Mouse (Mus musculus) forebrain, postnatal 0 days (tissue): Measurements from ENCODE around the gene Ptges2. TPM values are rescaled to one million over a fixed set of nuclear protein-coding genes. Genes with fewer than 3 reads are reported as not detected.

Experiments
- ATAC-seq: fragments of 200-750 bp; cut with Nextera tagmentation; 2 replicates; pipeline ENCODE4 v1.8.0; 2017; ENCODE audit warnings: mild to moderate bottlenecking, moderate library complexity
- DNase-seq: peaks from one replicate; pipeline ENCODE4 v3.0.0-alpha.2; 2015
- H3K27ac ChIP-seq: fragments of 300-500 bp; sonication (generic); 2 replicates; pipeline ENCODE4 v1.5.1; 2014; ENCODE audit warnings: low read depth, mild to moderate bottlenecking, antibody characterized with exemption, low read length, moderate library complexity, mixed read lengths
- H3K27me3 ChIP-seq: fragments of 300-500 bp; sonication (generic); 2 replicates; pipeline ENCODE4 v1.6.1; 2014; ENCODE audit warnings: mild to moderate bottlenecking, low read length, mixed read lengths; ENCODE audit not compliant: insufficient read depth
- H3K36me3 ChIP-seq: fragments of 300-500 bp; sonication (generic); 2 replicates; pipeline ENCODE4 v1.6.1; 2014; ENCODE audit warnings: mild to moderate bottlenecking, moderate library complexity; ENCODE audit not compliant: insufficient read depth
- H3K4me1 ChIP-seq: fragments of 300-500 bp; sonication (generic); 2 replicates; pipeline ENCODE4 v1.6.1; 2014; ENCODE audit warnings: antibody characterized with exemption; ENCODE audit not compliant: insufficient read depth
- H3K4me2 ChIP-seq: fragments of 300-500 bp; sonication (generic); 2 replicates; pipeline ENCODE4 v1.6.1; 2014; ENCODE audit warnings: low read depth, mild to moderate bottlenecking, moderate library complexity
- H3K4me3 ChIP-seq: fragments of 300-500 bp; sonication (generic); 2 replicates; pipeline ENCODE4 v1.5.1; 2014; ENCODE audit warnings: low read depth, low read length, mixed read lengths
- H3K9ac ChIP-seq: fragments of 300-500 bp; sonication (generic); 2 replicates; pipeline ENCODE4 v1.6.1; 2014; ENCODE audit warnings: mild to moderate bottlenecking
- H3K9me3 ChIP-seq: fragments of 300-500 bp; sonication (generic); 2 replicates; pipeline ENCODE4 v1.6.1; 2016; ENCODE audit warnings: low read length
- CTCF ChIP-seq: sonication (generic); IDR thresholded peaks from 2 replicates; pipeline ENCODE4 v1.5.1; 2016; ENCODE audit warnings: antibody characterized with exemption, control low read depth, low read depth
- WGBS: fragments of 180-500 bp; shearing (Covaris S2); extraction: QIAGEN DNeasy Blood & Tissue Kit; methylation state at CpG from one replicate; pipeline ENCODE4 v1.1.7; 2014; 5-methylcytosine and 5-hydroxymethylcytosine counted together
- polyA plus RNA-seq: library from polyadenylated mRNA; unstranded; fragments of >200 nt; fragmentation: Nextera tagmentation; extraction: Ambion mirVana; gene quantifications from 2 replicates; pipeline ENCODE4 v1.2.1, GENCODE M21; 2015
- total RNA-seq: library from RNA; depleted of rRNA; stranded (reverse); fragments of >200 nt; gene quantifications from 2 replicates; pipeline ENCODE4 v1.2.3, GENCODE M21; 2014; rRNA removed

The Ptges2 gene
- total and polyA plus RNA-seq, 2 experiments from 2014 or later, result 32.1 to 54.9 TPM

DNA sequence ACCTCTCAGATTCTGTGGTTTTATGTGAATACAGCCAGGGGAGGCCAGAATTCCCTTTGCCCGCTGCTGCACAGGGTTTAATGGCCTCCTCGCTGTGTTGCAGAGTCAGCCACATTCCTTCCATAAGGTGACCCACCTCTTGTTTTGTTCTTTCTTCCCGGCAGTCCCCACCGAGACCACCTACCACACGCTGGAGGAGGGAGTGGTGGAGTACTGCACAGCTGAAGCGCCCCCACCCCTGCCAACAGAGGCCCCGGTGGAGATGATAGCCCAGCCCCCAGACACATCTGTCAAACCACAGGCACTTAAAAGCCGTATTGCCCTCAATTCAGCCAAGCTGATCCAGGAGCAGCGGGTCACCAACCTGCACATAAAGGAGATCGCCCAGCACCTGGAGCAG lies 58.9 kb downstream of the Ptges2 start:
- no peak for ATAC-seq
- 0 out of 2 replicates have a peak, but pooled peaks cover 2% of the 10 kb centered on the region for H3K36me3 ChIP-seq
- TF ChIP-seq CTCF, result no peak
- no peaks in the 10 kb centered on the region for H3K27me3 ChIP-seq
- 89% methylated on average over 10 of the region's 10 CpGs for WGBS
- H3K27ac ChIP-seq, result no peak overlapping the region
- no peak overlapping the region for H3K4me3 ChIP-seq
- H3K4me1 ChIP-seq, result peaks cover 12% of the 10 kb centered on the region
- DNase-seq, result no peak
- H3K9me3 ChIP-seq, result no peaks in the 10 kb centered on the region
- H3K4me2 ChIP-seq, result no peak overlapping the region
- H3K9ac ChIP-seq, result no peak overlapping the region

- DNase-seq (no peak), ATAC-seq (no peak)
- Histone ChIP-seq H3K36me3 (0 out of 2 replicates have a peak, but pooled peaks cover 2% of the 10 kb centered on the region), H3K9me3 (no peaks in the 10 kb centered on the region), H3K27me3 (no peaks in the 10 kb centered on the region), H3K4me3 (no peak overlapping the region), H3K27ac (no peak overlapping the region), H3K4me2 (no peak overlapping the region), H3K4me1 (peaks cover 8% of the 10 kb centered on the region), H3K9ac (no peak overlapping the region)
- 92% methylated on average over 8 of the region's 8 CpGs for WGBS
- TF ChIP-seq CTCF, result no peak
These were observed 59.4 kb downstream of the Ptges2 start for GRCm38 (mm10) chr2:32455101-32455500.

Other genes with a start within 250 kb of the Ptges2 start
- gene Prrc2b, start 244.8 kb upstream of the Ptges2 start, total RNA-seq, result 92.1 and 131 TPM in 2 replicates
- 40.7 and 60.4 TPM in 2 replicates for gene Prrc2b, start 244.8 kb upstream of the Ptges2 start, polyA plus RNA-seq
- 34.5 and 38.5 TPM in 2 replicates for gene Pomt1, start 159.3 kb upstream of the Ptges2 start, total RNA-seq
- gene Pomt1, start 159.3 kb upstream of the Ptges2 start, polyA plus RNA-seq, result 16.2 and 19.8 TPM in 2 replicates
- 121 and 134 TPM in 2 replicates for gene Uck1, start 135.7 kb upstream of the Ptges2 start, total RNA-seq
- gene Uck1, start 135.7 kb upstream of the Ptges2 start, polyA plus RNA-seq, result 92.7 and 105 TPM in 2 replicates
- 62.2 and 64.4 TPM in 2 replicates for gene Golga2, start 108.5 kb upstream of the Ptges2 start, total RNA-seq
- 16.3 and 22.1 TPM in 2 replicates for gene Golga2, start 108.5 kb upstream of the Ptges2 start, polyA plus RNA-seq
- gene Swi5, start 107.8 kb upstream of the Ptges2 start, total RNA-seq, result 290 and 323 TPM in 2 replicates
- 407 and 445 TPM in 2 replicates for gene Swi5, start 107.8 kb upstream of the Ptges2 start, polyA plus RNA-seq
- gene Ciz1, start 43.6 kb upstream of the Ptges2 start, total RNA-seq, result 62.6 and 78.2 TPM in 2 replicates
- 51.5 and 52.9 TPM in 2 replicates for gene Ciz1, start 43.6 kb upstream of the Ptges2 start, polyA plus RNA-seq
- 76.2 and 106 TPM in 2 replicates for gene Dnm1, start 42.6 kb upstream of the Ptges2 start, total RNA-seq
- gene Dnm1, start 42.6 kb upstream of the Ptges2 start, polyA plus RNA-seq, result 47.9 and 71.6 TPM in 2 replicates
- 197 and 210 TPM in 2 replicates for gene 1110008P14Rik, start 14.0 kb upstream of the Ptges2 start, total RNA-seq
- gene 1110008P14Rik, start 14.0 kb upstream of the Ptges2 start, polyA plus RNA-seq, result 160 and 186 TPM in 2 replicates
- 0.54 and 1.2 TPM in 2 replicates for gene Lcn2, start 7.6 kb upstream of the Ptges2 start, total RNA-seq
- gene Lcn2, start 7.6 kb upstream of the Ptges2 start, polyA plus RNA-seq, result 0.63 and 1.0 TPM in 2 replicates
- gene Naif1, start 54.6 kb downstream of the Ptges2 start, total RNA-seq, result 3.8 and 4.5 TPM in 2 replicates
- 2.4 and 3.9 TPM in 2 replicates for gene Naif1, start 54.6 kb downstream of the Ptges2 start, polyA plus RNA-seq
- 55.4 and 62.5 TPM in 2 replicates for gene Slc25a25, start 55.5 kb downstream of the Ptges2 start, total RNA-seq
- gene Slc25a25, start 55.5 kb downstream of the Ptges2 start, polyA plus RNA-seq, result 38.3 and 40.9 TPM in 2 replicates
- gene Fam102a, start 139.4 kb downstream of the Ptges2 start, total RNA-seq, result 17.6 and 19.7 TPM in 2 replicates
- 7.2 and 7.5 TPM in 2 replicates for gene Fam102a, start 139.4 kb downstream of the Ptges2 start, polyA plus RNA-seq
- 59.2 and 60.5 TPM in 2 replicates for gene Dpm2, start 175.0 kb downstream of the Ptges2 start, total RNA-seq
- 142 and 152 TPM in 2 replicates for gene Dpm2, start 175.0 kb downstream of the Ptges2 start, polyA plus RNA-seq
- 6.4 and 11.8 TPM in 2 replicates for gene Pip5kl1, start 178.9 kb downstream of the Ptges2 start, total RNA-seq
- 5.6 and 8.2 TPM in 2 replicates for gene Pip5kl1, start 178.9 kb downstream of the Ptges2 start, polyA plus RNA-seq
- gene 9430097D07Rik, start 179.8 kb downstream of the Ptges2 start, total RNA-seq, result 0.38 and 1.0 TPM in 2 replicates
- gene 9430097D07Rik, start 179.8 kb downstream of the Ptges2 start, polyA plus RNA-seq, result 0.26 and 0.45 TPM in 2 replicates
- 32.4 and 35.5 TPM in 2 replicates for gene St6galnac4, start 191.2 kb downstream of the Ptges2 start, total RNA-seq
- 31.3 and 33.2 TPM in 2 replicates for gene St6galnac4, start 191.2 kb downstream of the Ptges2 start, polyA plus RNA-seq
- 65.3 and 72.9 TPM in 2 replicates for gene St6galnac6, start 203.8 kb downstream of the Ptges2 start, total RNA-seq
- gene St6galnac6, start 203.8 kb downstream of the Ptges2 start, polyA plus RNA-seq, result 34.8 and 42.3 TPM in 2 replicates
- gene Ak1, start 225.9 kb downstream of the Ptges2 start, total RNA-seq, result 114 and 123 TPM in 2 replicates
- gene Ak1, start 225.9 kb downstream of the Ptges2 start, polyA plus RNA-seq, result 119 and 123 TPM in 2 replicates